Comparison of ENCODE assay signal across 26 mouse cellular contexts in the genomic region with DNA sequence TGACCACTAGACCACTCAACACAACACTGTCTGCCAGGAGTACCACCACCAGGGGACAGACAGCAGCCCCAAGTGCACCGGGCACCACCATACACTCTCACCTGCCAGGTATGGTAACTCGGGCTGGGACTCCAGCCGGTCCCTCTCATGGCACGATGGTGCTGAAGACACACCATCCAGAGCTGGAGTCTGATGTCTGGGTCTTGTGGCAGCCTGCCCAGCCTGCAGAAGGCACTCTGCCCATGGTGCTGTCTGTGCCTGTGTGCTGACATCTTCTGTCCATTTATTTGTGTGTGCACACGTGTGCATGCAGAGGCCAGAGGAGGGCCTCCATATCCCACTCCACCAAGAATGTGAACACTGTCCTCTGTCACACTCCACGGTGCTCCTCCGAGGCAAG. TPM values are rescaled to one million over a fixed set of nuclear protein-coding genes. Genes with fewer than 3 reads are reported as not detected.
DNase-seq lines count a peak whose midpoint lies in the region; ATAC-seq and TF ChIP-seq lines count a peak whose summit lies in the region.
"Had no signal": no experiment of that assay in that cellular context is flagged by ENCODE, and none has a peak within 500 bp of the region (broad histone marks: within the 10 kb centered on the region; RNA-seq: fewer than 3 reads in every experiment).

No protein-coding gene starts in this region.

- DNase-seq in cerebellum, postnatal 10 days: peak; percentile 54 to 56
- DNase-seq in cerebellum, adult 2 months: no peak
- no peak for DNase-seq in limb, embryonic 10.5 days (ENCODE audit: low spot score)
- DNase-seq in natural killer cell, adult 2 months (ENCODE audit: low spot score in 2 of 2): no peak
- DNase-seq: adrenal gland, postnatal 10 days; adrenal gland, postnatal 36 days; B cell, adult 2 months; embryo, embryonic 11 days; forebrain, postnatal 0 days; gastrocnemius, adult 2 months; gastrocnemius, postnatal 14 days had no signal

- no peak overlapping the region for H3K4me3 ChIP-seq in cerebellum, adult 2 months (replicated peaks; ENCODE audit: insufficient read depth, low read depth, low read length)
- H3K4me3 ChIP-seq in limb, embryonic 12.5 days (replicated peaks): no peak overlapping the region
- H3K4me3 ChIP-seq in limb, embryonic 10.5 days: no peak overlapping the region
- H3K4me3 ChIP-seq: embryonic facial prominence, embryonic 12.5 days; embryonic facial prominence, embryonic 15.5 days; gastrocnemius, adult 2 months had no signal

- no peak for TF ChIP-seq CTCF in cerebellum, adult 2 months (IDR thresholded peaks at IDR 0.05; ENCODE audit: borderline replicate concordance, insufficient read depth, low read depth, low read length)

- no peak overlapping the region for H3K4me2 ChIP-seq in limb, embryonic 12.5 days
- H3K4me2 ChIP-seq: embryonic facial prominence, embryonic 12.5 days; embryonic facial prominence, embryonic 15.5 days; heart, embryonic 11.5 days; hindbrain, embryonic 14.5 days had no signal

- no peaks in the 10 kb centered on the region for H3K27me3 ChIP-seq in cerebellum, adult 2 months (ENCODE audit: control insufficient read depth, insufficient read depth, low read length)
- H3K27me3 ChIP-seq in limb, embryonic 12.5 days: peaks cover 17% of the 10 kb centered on the region
- H3K27me3 ChIP-seq in limb, embryonic 10.5 days (ENCODE audit: low read depth, poor library complexity, severe bottlenecking): peaks cover 16% of the 10 kb centered on the region

- peaks cover 16% of the 10 kb centered on the region for H3K4me1 ChIP-seq in cerebellum, adult 2 months (ENCODE audit: control insufficient read depth, insufficient read depth, low read length)
- H3K4me1 ChIP-seq in limb, embryonic 12.5 days (replicated peaks): peaks cover 21% of the 10 kb centered on the region
- H3K4me1 ChIP-seq in limb, embryonic 10.5 days: peaks cover 35% of the 10 kb centered on the region

- H3K36me3 ChIP-seq in limb, embryonic 12.5 days: peaks cover 20% of the 10 kb centered on the region
- peaks cover 27% of the 10 kb centered on the region for H3K36me3 ChIP-seq in limb, embryonic 10.5 days

- WGBS in cerebellum, adult 2 months: 49% methylated on average over 7 of the region's 7 CpGs
- WGBS in limb, embryonic 12.5 days: 87% methylated on average over 7 of the region's 7 CpGs
- 90% methylated on average over 7 of the region's 7 CpGs for WGBS in limb, embryonic 10.5 days

- no peaks in the 10 kb centered on the region; the same call in 1 of the 2 replicates for H3K9me3 ChIP-seq in limb, embryonic 12.5 days
- no peaks in the 10 kb centered on the region for H3K9me3 ChIP-seq in limb, embryonic 10.5 days (replicated peaks)
- H3K9me3 ChIP-seq: embryonic facial prominence, embryonic 15.5 days had no signal

- 0 out of 2 replicates have a peak overlapping the region, but pooled peaks have one; percentile 18 for H3K9ac ChIP-seq in limb, embryonic 12.5 days (replicated peaks)
- H3K9ac ChIP-seq: embryonic facial prominence, embryonic 12.5 days; embryonic facial prominence, embryonic 15.5 days; forebrain, postnatal 0 days; hindbrain, embryonic 14.5 days had no signal

- no peak overlapping the region for H3K27ac ChIP-seq in cerebellum, adult 2 months (ENCODE audit: insufficient read depth, low read length)
- no peak overlapping the region for H3K27ac ChIP-seq in limb, embryonic 12.5 days
- H3K27ac ChIP-seq in limb, embryonic 10.5 days: no peak overlapping the region
- H3K27ac ChIP-seq: embryonic facial prominence, embryonic 12.5 days; embryonic facial prominence, embryonic 15.5 days; gastrocnemius, adult 2 months; hindbrain, embryonic 14.5 days; hindbrain, postnatal 0 days had no signal

- no peak for TF ChIP-seq POLR2A in cerebellum, adult 2 months (IDR thresholded peaks at IDR 0.05; ENCODE audit: borderline replicate concordance, insufficient read depth, low read length)

- no peak for ATAC-seq in limb, embryonic 12.5 days (ENCODE audit: insufficient number of reproducible peaks, insufficient read depth, low FRiP score, low TSS enrichment, low read depth)
- ATAC-seq in common myeloid progenitor, adult 5-6 weeks (replicated peaks; ENCODE audit: low read depth, poor library complexity, severe bottlenecking): 0 out of 2 replicates have a peak, but pooled peaks have one; percentile 9
- ATAC-seq: forebrain, embryonic 14.5 days; forebrain, postnatal 0 days; hindbrain, postnatal 0 days; inflammation-experienced regulatory T-cells, adult 6 months; intestine, embryonic 16.5 days; Patski had no signal

RNA-seq across cellular contexts. Expression of gene Timm13, which starts 5.7 kb away (rescaled TPM):
- 208 and 217 TPM in 2 replicates for polyA plus RNA-seq in cerebellum, adult 2 months (2012; rRNA removed)
- polyA plus RNA-seq in limb, embryonic 12.5 days (2016; fragmentation: Nextera tagmentation; extraction: Ambion mirVana): 318 and 327 TPM in 2 replicates
- 342 and 401 TPM in 2 replicates for polyA plus RNA-seq in limb, embryonic 10.5 days (2016; fragmentation: Nextera tagmentation; extraction: Ambion mirVana)
- 40.2 and 52.3 TPM in 2 replicates for total RNA-seq in common myeloid progenitor, adult 5-6 weeks (2017)

RNA-seq across cellular contexts. Expression of gene Lmnb2, which starts 22.9 kb away (rescaled TPM):
- 39.0 and 42.8 TPM in 2 replicates for polyA plus RNA-seq in cerebellum, adult 2 months (2012; rRNA removed)
- polyA plus RNA-seq in limb, embryonic 12.5 days (2016; fragmentation: Nextera tagmentation; extraction: Ambion mirVana): 74.8 and 75.2 TPM in 2 replicates
- 85.0 and 85.4 TPM in 2 replicates for polyA plus RNA-seq in limb, embryonic 10.5 days (2016; fragmentation: Nextera tagmentation; extraction: Ambion mirVana)
- total RNA-seq in common myeloid progenitor, adult 5-6 weeks (2017): 44.0 and 46.6 TPM in 2 replicates

RNA-seq across cellular contexts. Expression of gene Tmprss9, which starts 23.5 kb away (rescaled TPM):
- polyA plus RNA-seq in cerebellum, adult 2 months (2012; rRNA removed): 0.41 and 0.74 TPM in 2 replicates
- polyA plus RNA-seq in limb, embryonic 12.5 days (2016; fragmentation: Nextera tagmentation; extraction: Ambion mirVana): 0.08 TPM in 1 of 2 replicates, not detected in the other
- 0.04 TPM in 2 replicates for polyA plus RNA-seq in limb, embryonic 10.5 days (2016; fragmentation: Nextera tagmentation; extraction: Ambion mirVana)
- not detected in 2 replicates for total RNA-seq in common myeloid progenitor, adult 5-6 weeks (2017)
- total RNA-seq: adrenal gland, postnatal 36 days; heart, adult 8-10 months; heart, postnatal 25 days; hematopoietic stem cell, adult 5-6 weeks had no signal
- polyA plus RNA-seq: heart, embryonic 11.5 days; heart, postnatal 0 days; inflammation-experienced regulatory T-cells, adult 6 months had no signal

RNA-seq across cellular contexts. Expression of gene Gadd45b, which starts 34.8 kb away (rescaled TPM):
- 30.6 and 33.3 TPM in 2 replicates for polyA plus RNA-seq in cerebellum, adult 2 months (2012; rRNA removed)
- polyA plus RNA-seq in limb, embryonic 12.5 days (2016; fragmentation: Nextera tagmentation; extraction: Ambion mirVana): 19.4 and 20.6 TPM in 2 replicates
- 4.5 and 9.8 TPM in 2 replicates for polyA plus RNA-seq in limb, embryonic 10.5 days (2016; fragmentation: Nextera tagmentation; extraction: Ambion mirVana)
- total RNA-seq in common myeloid progenitor, adult 5-6 weeks (2017): 6.9 and 7.5 TPM in 2 replicates

RNA-seq across cellular contexts. Expression of gene Sppl2b, which starts 40.0 kb away (rescaled TPM):
- 123 and 132 TPM in 2 replicates for polyA plus RNA-seq in cerebellum, adult 2 months (2012; rRNA removed)
- polyA plus RNA-seq in limb, embryonic 12.5 days (2016; fragmentation: Nextera tagmentation; extraction: Ambion mirVana): 43.7 and 50.3 TPM in 2 replicates
- polyA plus RNA-seq in limb, embryonic 10.5 days (2016; fragmentation: Nextera tagmentation; extraction: Ambion mirVana): 44.9 and 48.5 TPM in 2 replicates
- 29.8 and 37.1 TPM in 2 replicates for total RNA-seq in common myeloid progenitor, adult 5-6 weeks (2017)

Comparison
In these comparisons a context has a peak if more than half of its experiments do, and no peak if none do; other contexts are left out.
1. DNase-seq: peak in cerebellum, postnatal 10 days (2 of 2); none in cerebellum, adult 2 months (0 of 2), limb, embryonic 10.5 days (single experiment) and natural killer cell, adult 2 months (0 of 2).